Mouse (Mus musculus): ENCODE data around the gene Surf1.

GRCm38 (mm10) chr2:26905936-26906335 lies 10.4 kb downstream of the Surf1 start:
- no peak for TF ChIP-seq POLR2A (IDR thresholded peaks at IDR 0.05; ENCODE audit: low read depth, low read length)
- TF ChIP-seq CTCF (conservative IDR thresholded peaks at IDR 0.05; ENCODE audit: insufficient read depth, insufficient read length, low read depth, low read length), result no peak
